Mouse (Mus musculus) spleen, postnatal 10 days (tissue): ENCODE measurements around the gene Tmem114.

Source experiments
- DNase-seq, 2 experiments: peaks; one replicate each; pipeline ENCODE4 v3.0.0; 2021 to 2022; ENCODE audit warnings: low spot score in 2 of 2

Gene Tmem114

GRCm38 (mm10) chr16:8424971-8425330, at the start of gene Tmem114:
TSS of gene Tmem114 (minus strand) at chr16:8425136.
- no peak for DNase-seq

- peak; percentile 77 to 90 for DNase-seq
These were observed 45.9 kb upstream of the Tmem114 start, which contains the start of gene Mettl22 for GRCm38 (mm10) chr16:8470603-8471481. TSS of gene Mettl22 (plus strand) at chr16:8470788.

GRCm38 (mm10) chr16:8470132-8470531, 45.2 kb upstream of the Tmem114 start:
- DNase-seq = no peak

- peak; percentile 42 to 81 for DNase-seq
These were observed 34.2 kb upstream of the Tmem114 start for GRCm38 (mm10) chr16:8459098-8459497.

- DNase-seq = no peak
These were observed 33.5 kb upstream of the Tmem114 start for GRCm38 (mm10) chr16:8458391-8458790.

GRCm38 (mm10) chr16:8455221-8455620, 30.3 kb upstream of the Tmem114 start:
- DNase-seq = no peak

GRCm38 (mm10) chr16:8453301-8453700, 28.4 kb upstream of the Tmem114 start:
- DNase-seq = no peak

GRCm38 (mm10) chr16:8446256-8446655, 21.3 kb upstream of the Tmem114 start:
- no peak for DNase-seq

- no peak for DNase-seq
These were observed 20.0 kb upstream of the Tmem114 start for GRCm38 (mm10) chr16:8444911-8445310.

- DNase-seq = no peak
These were observed 7.7 kb upstream of the Tmem114 start for GRCm38 (mm10) chr16:8432616-8433015.

GRCm38 (mm10) chr16:8429531-8429930, 4.6 kb upstream of the Tmem114 start:
- DNase-seq = no peak

- no peak for DNase-seq
These were observed 800 bp upstream of the Tmem114 start for GRCm38 (mm10) chr16:8425736-8426135.

- no peak for DNase-seq
These were observed 570 bp downstream of the Tmem114 start for GRCm38 (mm10) chr16:8424161-8424970.

- DNase-seq = no peak
These were observed 1.3 kb downstream of the Tmem114 start for GRCm38 (mm10) chr16:8423626-8424114.

- DNase-seq = no peak
These were observed 4.1 kb downstream of the Tmem114 start for GRCm38 (mm10) chr16:8420842-8421241.

- no peak for DNase-seq
These were observed 4.6 kb downstream of the Tmem114 start for GRCm38 (mm10) chr16:8420381-8420780.

GRCm38 (mm10) chr16:8419666-8420065, 5.3 kb downstream of the Tmem114 start:
- DNase-seq = no peak

- DNase-seq = no peak
These were observed 6.8 kb downstream of the Tmem114 start for GRCm38 (mm10) chr16:8418126-8418525.

- DNase-seq = no peak
These were observed 7.8 kb downstream of the Tmem114 start for GRCm38 (mm10) chr16:8417011-8417720.

- no peak for DNase-seq
These were observed 8.9 kb downstream of the Tmem114 start for GRCm38 (mm10) chr16:8415996-8416395.

GRCm38 (mm10) chr16:8413441-8413840, 11.5 kb downstream of the Tmem114 start:
- DNase-seq = no peak

- DNase-seq = no peak
These were observed 12.7 kb downstream of the Tmem114 start for GRCm38 (mm10) chr16:8412213-8412612.
